Mouse (Mus musculus) fibroblast of lung, adult 2 months (primary cell): Measurements from ENCODE around the gene Caly.

Source experiments
- DNase-seq: peaks from one replicate; pipeline ENCODE4 v3.0.0-alpha.2; 2011; ENCODE audit warnings: low read depth

Caly gene

DNA sequence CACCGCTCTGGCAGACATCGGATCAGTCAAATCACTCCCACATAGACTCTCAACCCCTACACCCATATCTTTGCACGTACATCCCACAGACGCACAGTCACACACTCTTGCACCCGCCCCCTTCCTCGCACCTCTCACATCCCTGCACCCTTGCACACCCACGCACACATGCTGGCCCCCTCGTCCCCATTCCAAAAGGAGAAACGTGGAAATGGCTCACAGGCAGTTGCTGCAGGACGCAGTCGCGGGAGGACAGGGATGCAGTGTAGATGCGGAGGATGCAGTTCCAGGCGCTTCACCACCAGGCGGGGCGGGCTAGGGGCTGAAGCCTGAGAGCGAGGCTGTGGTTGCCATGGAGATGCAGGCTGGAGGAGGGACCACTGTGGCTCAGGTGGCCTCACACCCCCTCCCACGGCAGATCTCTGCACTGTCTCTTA lies at the start of gene Caly:
Gene Caly (minus strand): TSS at position 307 of the 437 bp plus-strand sequence.
- no peak for DNase-seq

- DNase-seq: no peak
These were observed 45.6 kb upstream of the Caly start for GRCm38 (mm10) chr7:140127911-140128310.

DNA sequence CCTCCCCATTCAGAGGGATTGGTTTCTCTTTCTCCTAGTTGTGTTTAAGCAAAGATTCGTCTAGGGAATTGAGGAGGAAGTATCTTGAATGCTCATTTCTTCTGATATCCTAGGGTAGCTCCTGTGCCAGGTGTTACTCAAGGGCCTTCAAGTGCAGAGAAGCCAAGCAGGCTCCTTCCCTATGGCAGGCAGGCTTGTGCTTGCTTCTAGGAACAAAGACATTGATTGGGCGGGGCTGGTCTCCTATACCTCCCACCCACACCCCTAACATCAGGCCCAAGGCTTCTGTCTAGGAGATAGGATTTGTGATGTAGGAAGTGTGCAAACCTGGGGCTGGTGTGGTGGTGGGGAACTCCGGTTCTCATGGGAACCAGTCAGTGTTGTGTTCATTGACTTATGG lies 44.6 kb upstream of the Caly start:
- DNase-seq: no peak

DNA sequence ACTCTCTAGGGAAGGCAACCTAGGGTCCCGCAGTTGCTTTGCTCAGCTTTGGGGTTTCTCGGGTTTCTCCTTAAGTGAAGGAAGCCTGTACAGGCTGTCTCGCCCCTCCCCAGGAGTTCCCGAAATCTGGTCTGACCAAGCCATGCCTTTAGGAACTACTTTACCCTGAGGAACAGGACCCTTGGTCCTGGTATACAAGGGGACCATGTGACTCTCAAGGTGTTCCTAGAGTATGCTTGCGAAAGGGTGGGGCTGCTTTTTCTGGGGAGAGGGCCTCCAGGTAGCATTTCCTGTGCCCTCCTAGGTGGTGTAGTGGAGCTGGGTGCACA lies 43.6 kb upstream of the Caly start:
- no peak for DNase-seq

DNA sequence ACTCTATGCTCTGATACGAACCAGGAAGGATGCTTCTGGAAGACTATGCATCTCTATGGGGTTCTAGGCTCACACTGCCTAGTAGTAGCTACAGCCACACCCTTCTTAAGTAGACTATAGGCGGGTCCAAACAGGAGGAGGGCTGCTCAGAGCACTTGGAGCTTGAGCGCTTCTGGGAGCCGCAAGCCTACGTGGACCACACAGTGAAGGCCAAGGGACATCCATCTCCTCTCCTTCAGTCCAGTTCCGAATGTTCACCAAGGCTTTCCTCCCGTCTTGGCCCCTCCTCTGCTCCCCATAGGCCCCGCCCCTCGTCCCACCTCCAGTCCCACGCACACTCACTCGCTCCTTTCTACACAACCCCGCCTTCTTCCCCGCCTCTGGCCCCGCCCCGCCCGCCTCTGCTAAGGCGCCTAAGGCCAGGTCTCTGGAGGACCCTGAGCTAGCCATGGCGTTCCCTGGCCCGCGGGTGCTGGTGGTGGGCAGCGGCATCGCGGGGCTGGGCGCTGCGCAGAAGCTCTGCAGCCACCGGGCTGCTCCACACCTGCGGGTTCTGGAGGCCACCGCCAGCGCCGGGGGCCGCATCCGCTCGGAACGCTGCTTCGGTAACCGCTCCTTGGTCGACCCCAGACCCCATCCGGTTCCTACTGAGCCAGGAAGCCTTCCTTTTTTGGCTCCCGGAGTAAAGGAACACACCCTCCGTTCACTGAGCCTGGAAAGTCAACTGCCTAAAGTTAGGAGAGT lies 43.1 kb upstream of the Caly start:
- DNase-seq: peak; percentile 76

GRCm38 (mm10) chr7:140124382-140124781 lies 42.0 kb upstream of the Caly start:
- no peak for DNase-seq

DNA sequence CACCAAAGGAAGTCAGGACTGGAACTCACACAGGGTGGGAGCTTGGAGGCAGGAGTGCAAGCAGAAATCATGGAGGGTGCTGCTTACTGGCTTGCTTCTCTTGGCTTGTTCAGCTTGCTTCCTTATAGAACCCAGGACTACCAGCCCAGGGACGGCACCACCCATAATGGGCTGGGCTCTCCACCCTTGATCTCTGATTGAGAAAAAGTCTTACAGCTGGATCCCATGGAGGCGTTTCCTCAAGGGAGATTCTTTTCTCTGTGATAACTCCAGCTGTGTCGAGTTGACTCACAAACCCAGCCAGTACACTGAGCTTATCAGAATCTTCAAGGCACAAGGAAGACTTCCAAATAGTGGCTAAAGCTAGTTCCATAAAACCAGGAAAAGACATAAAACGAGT lies 40.4 kb upstream of the Caly start:
- no peak for DNase-seq

DNA sequence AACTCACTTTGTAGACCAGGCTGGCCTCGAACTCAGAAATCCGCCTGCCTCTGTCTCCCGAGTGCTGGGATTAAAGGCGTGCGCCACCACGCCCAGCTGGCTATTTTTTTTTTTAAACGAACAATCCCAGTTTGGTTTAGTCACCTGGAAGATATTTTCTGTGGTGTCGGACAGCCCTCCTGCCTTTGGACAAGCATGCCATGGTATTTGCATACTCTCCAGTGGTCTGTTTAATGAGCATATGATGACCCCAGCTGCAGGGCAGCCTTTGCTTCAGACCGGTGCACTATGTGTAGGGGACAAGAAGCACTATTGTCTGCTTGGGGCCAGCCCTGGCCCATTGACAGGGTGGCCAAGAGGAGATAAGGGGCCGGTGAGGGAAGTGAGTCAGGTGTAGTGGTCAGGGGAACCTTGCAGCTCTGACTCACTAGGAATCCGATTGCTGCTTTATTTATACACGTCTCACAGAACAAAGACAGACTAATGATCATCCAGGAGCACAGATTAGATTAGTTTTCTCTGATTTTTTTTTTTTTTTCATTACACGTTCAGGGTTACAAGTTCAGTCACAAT lies 39.1 kb upstream of the Caly start:
- no peak for DNase-seq

DNA sequence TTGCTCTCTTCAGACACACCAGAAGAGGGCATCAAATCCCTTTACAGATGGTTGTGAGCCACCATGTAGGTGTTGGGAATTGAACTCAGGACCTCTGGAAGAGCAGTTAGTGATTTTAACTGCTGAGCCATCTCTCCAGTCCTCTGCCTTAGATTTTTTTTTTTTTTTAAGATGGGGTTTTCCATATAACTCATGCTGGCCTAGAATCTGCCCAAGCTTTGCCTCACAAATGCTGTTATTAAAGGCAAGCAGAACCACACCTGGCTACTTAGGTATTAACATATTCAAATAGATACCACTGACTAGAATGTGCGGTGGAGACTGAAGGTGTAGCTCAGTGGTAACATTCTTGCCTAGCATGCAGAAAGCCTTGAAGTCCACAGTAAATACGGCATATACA lies 38.1 kb upstream of the Caly start:
- no peak for DNase-seq

DNA sequence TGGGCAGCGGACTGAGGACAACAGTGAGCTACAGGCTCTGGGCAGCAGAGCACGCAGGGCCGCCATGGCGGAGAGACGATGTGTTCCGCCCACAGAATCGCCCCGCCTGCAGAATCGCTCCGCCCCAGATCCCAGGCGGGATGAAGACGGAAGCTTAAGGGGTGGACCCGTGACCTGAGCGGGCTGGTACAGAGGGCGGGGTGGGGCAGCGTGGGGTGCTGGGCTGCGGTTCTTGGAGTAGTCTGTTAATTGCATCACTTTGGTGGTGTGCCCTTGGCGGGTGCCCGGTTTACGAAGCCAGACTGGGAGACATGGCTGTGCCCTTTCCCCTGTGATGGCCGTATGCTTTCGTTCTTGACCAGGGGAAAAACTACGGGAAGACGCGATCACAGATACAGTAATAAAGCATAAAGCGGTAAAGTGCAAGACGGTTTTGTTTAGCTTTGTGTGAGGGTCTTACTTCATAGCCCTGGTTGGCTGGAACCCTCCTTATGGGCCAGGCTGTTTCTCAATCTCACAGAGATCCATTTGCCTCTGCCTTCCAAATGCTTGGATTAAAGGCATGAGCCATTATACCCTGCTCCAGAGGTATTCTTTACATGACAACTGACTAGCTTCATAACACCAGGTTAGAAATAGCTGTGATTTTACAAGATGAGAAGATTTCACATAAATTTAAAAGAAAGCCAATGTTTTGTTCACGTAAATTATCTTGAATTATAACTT lies 34.1 kb upstream of the Caly start, which contains the start of gene Echs1:
Gene Echs1 (minus strand): TSS at position 148 of the 726 bp plus-strand sequence.
- DNase-seq: peak; percentile 90

- DNase-seq: peak; percentile 94
These were observed 33.4 kb upstream of the Caly start, which contains the start of gene Paox for GRCm38 (mm10) chr7:140115583-140116328. Paox (plus strand) TSS chr7:140115799.

- peak; percentile 89 for DNase-seq
These were observed 29.6 kb upstream of the Caly start for GRCm38 (mm10) chr7:140111943-140112342.

- no peak for DNase-seq
These were observed 21.7 kb upstream of the Caly start for GRCm38 (mm10) chr7:140104009-140104408.

DNA sequence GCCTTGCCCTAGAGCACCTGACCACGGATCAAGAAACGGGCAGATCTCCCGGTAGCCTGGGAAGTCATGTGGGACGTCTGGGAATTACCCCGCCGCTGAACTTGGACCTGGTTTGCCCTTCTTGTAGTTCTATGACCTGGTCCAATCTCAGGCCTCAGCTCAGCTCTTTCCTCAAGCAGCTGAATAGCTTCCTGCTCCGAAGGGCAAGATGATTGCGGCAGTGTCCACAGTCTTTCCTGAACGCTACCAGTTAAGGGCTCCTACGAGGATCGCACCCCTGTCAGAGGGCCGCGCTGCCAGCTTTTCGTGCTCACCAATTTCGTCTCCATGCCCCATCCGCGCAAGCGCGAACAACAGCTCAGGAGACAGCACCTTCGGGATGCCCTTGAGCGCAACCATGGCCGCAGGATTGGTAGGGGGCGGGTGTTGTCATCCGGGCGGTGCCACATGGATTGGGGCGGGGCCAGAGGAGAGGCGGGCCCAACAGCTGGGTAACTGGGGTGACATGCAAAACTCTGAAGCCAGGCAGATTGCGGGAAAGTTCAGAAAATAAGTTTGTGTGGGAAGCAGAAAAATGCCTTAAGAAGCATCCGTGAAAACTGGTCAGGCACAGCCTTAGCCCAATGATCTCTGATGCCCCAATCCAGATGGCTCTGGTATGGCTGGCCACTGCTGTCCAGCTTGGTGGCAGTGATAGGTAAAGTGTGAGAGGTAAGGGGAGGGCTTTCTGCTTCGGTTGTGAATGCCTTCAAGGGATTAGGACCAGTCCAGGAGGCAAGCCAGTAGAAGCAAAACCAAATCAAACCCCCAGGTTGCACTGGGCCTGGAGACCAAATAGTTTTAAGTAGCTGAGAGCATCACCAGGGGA lies 19.9 kb upstream of the Caly start, which contains the start of gene Fuom:
Gene Fuom (minus strand): TSS at position 449 of the 868 bp plus-strand sequence.
- DNase-seq: peak; percentile 52

DNA sequence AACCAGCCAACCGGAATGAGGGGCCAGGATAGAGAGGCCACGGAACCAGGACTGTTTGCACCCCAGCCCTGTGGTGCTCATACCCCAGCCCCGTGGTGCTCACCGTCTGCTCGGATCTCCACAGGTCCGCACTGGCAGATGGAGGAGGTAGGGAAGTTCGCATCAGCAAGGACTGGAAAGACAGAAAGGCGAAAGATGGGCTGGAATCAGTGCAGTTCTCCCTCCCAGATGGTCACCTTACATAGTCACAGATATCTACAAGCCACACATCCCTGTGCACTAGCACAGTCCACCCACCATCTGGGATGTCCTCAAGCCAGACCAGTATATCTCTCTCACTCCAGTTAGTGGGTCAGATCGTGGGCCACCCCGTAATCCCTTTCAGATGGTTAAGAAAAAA lies 19.1 kb upstream of the Caly start:
- DNase-seq: no peak

GRCm38 (mm10) chr7:140098466-140098865 lies 16.1 kb upstream of the Caly start:
- no peak for DNase-seq

DNA sequence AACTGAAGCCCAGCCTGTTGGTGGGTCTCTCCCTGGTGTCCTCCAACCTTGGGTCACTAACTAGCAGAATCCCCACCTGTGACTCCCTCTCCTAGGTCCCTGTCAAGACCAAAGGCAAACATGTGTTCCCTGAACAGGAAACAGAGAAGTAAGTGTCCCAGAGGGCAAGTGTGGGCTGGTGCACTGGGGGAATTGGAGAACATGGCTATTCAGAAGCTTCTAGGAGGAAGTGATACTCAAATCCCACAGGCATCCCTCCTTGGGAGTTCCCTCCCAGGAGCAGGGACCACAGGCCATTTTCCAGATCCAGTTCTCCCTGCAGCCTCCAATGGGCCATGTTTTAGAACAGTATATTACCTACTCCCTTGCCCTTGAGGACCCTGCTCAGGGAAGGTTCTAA lies 13.7 kb upstream of the Caly start:
- DNase-seq: no peak

DNA sequence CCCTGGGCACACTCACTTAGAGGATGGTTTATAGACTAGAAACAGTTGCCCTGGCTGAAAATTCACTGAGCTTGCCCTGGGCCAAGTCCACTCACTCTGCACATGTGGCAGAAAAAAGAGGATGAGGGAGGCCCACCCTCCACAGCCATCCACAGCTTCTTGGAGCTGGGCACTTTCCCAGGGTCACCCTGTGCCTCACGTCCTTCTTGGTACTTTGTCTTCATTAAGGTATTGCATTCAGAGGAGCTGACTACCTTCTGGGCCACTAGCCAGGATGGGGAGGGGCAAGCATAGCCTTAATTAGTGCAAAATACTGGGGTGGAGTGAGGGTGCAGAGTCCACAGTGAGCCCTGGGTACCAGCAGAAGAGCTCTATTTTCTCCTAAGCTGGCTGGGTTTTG lies 13.2 kb upstream of the Caly start:
- DNase-seq: no peak

- DNase-seq: no peak
These were observed 12.6 kb upstream of the Caly start for GRCm38 (mm10) chr7:140094954-140095353.

DNA sequence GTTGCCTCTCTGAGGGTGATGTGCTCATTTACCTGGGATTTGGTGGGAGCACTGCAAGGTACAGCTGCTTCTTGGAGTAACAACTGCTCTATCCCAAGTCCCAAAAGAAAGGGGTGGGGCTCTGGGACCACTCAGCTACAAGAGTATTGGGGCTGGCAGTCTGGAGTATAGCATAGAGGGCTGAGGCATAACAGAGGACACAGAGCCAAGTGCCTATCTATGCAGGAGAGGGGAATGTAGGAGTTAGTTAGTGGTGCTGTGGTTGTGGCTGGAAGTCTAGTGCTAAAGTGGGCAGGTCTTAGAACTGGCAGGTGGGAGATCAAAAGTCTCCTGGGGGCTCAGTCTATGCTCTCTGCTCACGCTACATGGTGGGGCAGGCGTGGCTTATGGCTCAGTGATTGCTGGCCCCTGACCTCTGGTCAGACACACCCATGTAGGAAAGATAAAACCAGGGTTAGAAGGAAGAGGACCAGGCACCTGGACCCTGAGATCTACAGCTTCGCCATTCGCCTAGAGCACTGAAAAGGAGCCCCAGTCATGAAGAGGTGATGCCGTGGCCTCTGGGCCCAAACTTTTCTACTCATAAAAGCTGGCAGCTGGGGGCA lies 10.7 kb upstream of the Caly start, which contains the start of gene Prap1:
Gene Prap1 (plus strand): TSS at position 472 of the 605 bp plus-strand sequence.
- DNase-seq: no peak

- DNase-seq: no peak
These were observed 8.3 kb upstream of the Caly start for GRCm38 (mm10) chr7:140090601-140091000.
